21 mouse cellular contexts compared by ENCODE assay signal in genomic region chr16:35034971-35035370, GRCm38 (mm10). TPM values are rescaled to one million over a fixed set of nuclear protein-coding genes. Genes with fewer than 3 reads are reported as not detected.
A peak's percentile ranks its signal among the peaks of the same experiment; 100 is the strongest.
DNase-seq lines count a peak whose midpoint lies in the region; ATAC-seq and TF ChIP-seq lines count a peak whose summit lies in the region.
"Had no signal": no experiment of that assay in that cellular context is flagged by ENCODE, and none has a peak within 500 bp of the region (broad histone marks: within the 10 kb centered on the region; RNA-seq: fewer than 3 reads in every experiment).

No protein-coding gene starts in this region.

- no peak for ATAC-seq in kidney, embryonic 16.5 days (ENCODE audit: low FRiP score, low TSS enrichment)
- ATAC-seq in liver, embryonic 11.5 days (replicated peaks; ENCODE audit: low FRiP score): no peak
- no peak for ATAC-seq in midbrain, embryonic 15.5 days (replicated peaks)
- ATAC-seq: activated CD4-positive, CD25-positive, alpha-beta regulatory T cell, adult 4 months; forebrain, embryonic 14.5 days; Patski had no signal

- H3K27me3 ChIP-seq in heart, embryonic 10.5 days (ENCODE audit: insufficient read depth, poor library complexity, severe bottlenecking): no peaks in the 10 kb centered on the region
- no peaks in the 10 kb centered on the region for H3K27me3 ChIP-seq in kidney, embryonic 16.5 days (ENCODE audit: insufficient read depth, low read length)
- no peaks in the 10 kb centered on the region for H3K27me3 ChIP-seq in liver, adult 2 months (ENCODE audit: control insufficient read depth, insufficient read depth, low read length)
- no peaks in the 10 kb centered on the region for H3K27me3 ChIP-seq in liver, embryonic 11.5 days (replicated peaks; ENCODE audit: control insufficient read depth, insufficient read depth, low read length)
- H3K27me3 ChIP-seq in midbrain, embryonic 15.5 days (replicated peaks): no peaks in the 10 kb centered on the region
- H3K27me3 ChIP-seq: CH12.LX; heart, embryonic 13.5 days; hindbrain, embryonic 15.5 days; Patski had no signal

- no peaks in the 10 kb centered on the region for H3K9me3 ChIP-seq in heart, embryonic 10.5 days
- H3K9me3 ChIP-seq in kidney, embryonic 16.5 days (ENCODE audit: low read length): no peaks in the 10 kb centered on the region
- no peaks in the 10 kb centered on the region for H3K9me3 ChIP-seq in liver, embryonic 11.5 days (ENCODE audit: control insufficient read depth, low read length)
- no peaks in the 10 kb centered on the region for H3K9me3 ChIP-seq in midbrain, embryonic 15.5 days
- H3K9me3 ChIP-seq: forebrain, embryonic 10.5 days; heart, embryonic 13.5 days; hindbrain, embryonic 15.5 days had no signal

- H3K9ac ChIP-seq in kidney, embryonic 16.5 days (replicated peaks; ENCODE audit: low read length): no peak overlapping the region
- no peak overlapping the region for H3K9ac ChIP-seq in liver, adult 2 months (ENCODE audit: low read depth, low read length)
- no peak overlapping the region for H3K9ac ChIP-seq in liver, embryonic 11.5 days (ENCODE audit: low read depth, low read length)
- no peak overlapping the region for H3K9ac ChIP-seq in midbrain, embryonic 15.5 days
- H3K9ac ChIP-seq: heart, embryonic 13.5 days; hindbrain, embryonic 15.5 days had no signal

- no peak for TF ChIP-seq POLR2A in liver, adult 2 months (IDR thresholded peaks at IDR 0.05; ENCODE audit: extremely low read depth, insufficient read depth, low read length)

- 90% methylated on average over 5 of the region's 5 CpGs for WGBS in heart, embryonic 10.5 days
- WGBS in kidney, embryonic 16.5 days: 64% methylated on average over 5 of the region's 5 CpGs
- WGBS in liver, adult 2 months: 76% methylated on average over 5 of the region's 5 CpGs
- WGBS in liver, embryonic 11.5 days: 91% methylated on average over 5 of the region's 5 CpGs
- 93% methylated on average over 5 of the region's 5 CpGs for WGBS in midbrain, embryonic 15.5 days

- no peak overlapping the region for H3K4me3 ChIP-seq in heart, embryonic 10.5 days
- no peak overlapping the region for H3K4me3 ChIP-seq in kidney, embryonic 16.5 days (ENCODE audit: low read length)
- H3K4me3 ChIP-seq in liver, adult 2 months (ENCODE audit: insufficient read depth, low read depth, low read length): no peak overlapping the region
- no peak overlapping the region for H3K4me3 ChIP-seq in liver, embryonic 11.5 days (ENCODE audit: low read depth, low read length)
- H3K4me3 ChIP-seq in midbrain, embryonic 15.5 days: no peak overlapping the region
- H3K4me3 ChIP-seq: erythroblast, embryonic 14.5 days; forebrain, embryonic 10.5 days; heart, embryonic 13.5 days; hindbrain, embryonic 15.5 days had no signal

- no peak overlapping the region for H3K27ac ChIP-seq in heart, embryonic 10.5 days
- no peak overlapping the region for H3K27ac ChIP-seq in kidney, embryonic 16.5 days (ENCODE audit: low read length)
- H3K27ac ChIP-seq in liver, adult 2 months (replicated peaks; ENCODE audit: insufficient read depth, low read depth, low read length): peak overlapping the region; percentile 9; the same call in 1 of the 2 replicates
- H3K27ac ChIP-seq in liver, embryonic 11.5 days (ENCODE audit: low read depth, low read length): no peak overlapping the region
- no peak overlapping the region for H3K27ac ChIP-seq in midbrain, embryonic 15.5 days
- H3K27ac ChIP-seq: forebrain, embryonic 10.5 days; heart, embryonic 13.5 days; hindbrain, embryonic 15.5 days had no signal

- peaks cover 22% of the 10 kb centered on the region; the same call in 1 of the 2 replicates for H3K79me2 ChIP-seq in liver, adult 2 months (ENCODE audit: control insufficient read depth, insufficient read depth, low read length)

- no peak overlapping the region for H3K4me2 ChIP-seq in kidney, embryonic 16.5 days (replicated peaks; ENCODE audit: low read depth, low read length)
- H3K4me2 ChIP-seq in liver, embryonic 11.5 days: no peak overlapping the region
- no peak overlapping the region for H3K4me2 ChIP-seq in midbrain, embryonic 15.5 days
- H3K4me2 ChIP-seq: heart, embryonic 13.5 days; hindbrain, embryonic 15.5 days had no signal

- H3K36me3 ChIP-seq in heart, embryonic 10.5 days: peaks cover 12% of the 10 kb centered on the region
- peaks cover 11% of the 10 kb centered on the region; the same call in 1 of the 2 replicates for H3K36me3 ChIP-seq in kidney, embryonic 16.5 days (ENCODE audit: insufficient read depth, low read length)
- peaks cover 6% of the 10 kb centered on the region; the same call in 1 of the 2 replicates for H3K36me3 ChIP-seq in liver, adult 2 months (ENCODE audit: control insufficient read depth, insufficient read depth, low read length)
- peaks cover 2% of the 10 kb centered on the region; the same call in 1 of the 2 replicates for H3K36me3 ChIP-seq in liver, embryonic 11.5 days (ENCODE audit: control insufficient read depth, insufficient read depth, low read length)
- H3K36me3 ChIP-seq in midbrain, embryonic 15.5 days (replicated peaks): 0 out of 2 replicates have a peak, but pooled peaks cover 3% of the 10 kb centered on the region

- H3K4me1 ChIP-seq in heart, embryonic 10.5 days: peaks cover 10% of the 10 kb centered on the region; the same call in 1 of the 2 replicates
- H3K4me1 ChIP-seq in kidney, embryonic 16.5 days (ENCODE audit: insufficient read depth, low read length): peaks cover 21% of the 10 kb centered on the region
- peaks cover 22% of the 10 kb centered on the region for H3K4me1 ChIP-seq in liver, adult 2 months (ENCODE audit: control insufficient read depth, insufficient read depth, low read length)
- peaks cover 4% of the 10 kb centered on the region; the same call in 1 of the 2 replicates for H3K4me1 ChIP-seq in liver, embryonic 11.5 days (replicated peaks; ENCODE audit: control insufficient read depth, insufficient read depth, low read length)
- peaks cover 6% of the 10 kb centered on the region; the same call in 1 of the 2 replicates for H3K4me1 ChIP-seq in midbrain, embryonic 15.5 days
- H3K4me1 ChIP-seq: hindbrain, embryonic 15.5 days had no signal

- peak; percentile 19 for DNase-seq in heart, adult 11 months
- no peak for DNase-seq in heart, embryonic 10.5 days (ENCODE audit: low spot score)
- peak; percentile 83 for DNase-seq in kidney, adult 9 months
- no peak for DNase-seq in liver, adult 2 months (ENCODE audit: extremely low read depth, low read depth, low spot score)
- no peak for DNase-seq in liver, embryonic 11.5 days (ENCODE audit: low spot score)
- DNase-seq: adrenal gland, postnatal 14 days; cerebellum, adult 11-12 months; cerebellum, adult 9-11 months; cerebellum, postnatal 36 days; gastrocnemius, postnatal 14 days; heart, postnatal 36 days had no signal

- TF ChIP-seq CTCF in liver, adult 2 months (IDR thresholded peaks at IDR 0.05; ENCODE audit: low read depth, low read length): no peak

RNA-seq across cellular contexts. Expression of gene Hacd2, which starts 12.7 kb away (rescaled TPM):
- 67.7 and 101 TPM in 2 replicates for polyA plus RNA-seq in heart, embryonic 10.5 days (2016; fragmentation: Nextera tagmentation; extraction: Ambion mirVana)
- 99.9 and 111 TPM in 2 replicates for polyA plus RNA-seq in kidney, embryonic 16.5 days (2015; fragmentation: Nextera tagmentation; extraction: Ambion mirVana)
- 19.8 and 23.8 TPM in 2 replicates for total RNA-seq in liver, adult 2 months (2014; rRNA removed)
- 70.7 and 88.9 TPM in 2 replicates for polyA plus RNA-seq in liver, adult 2 months (2012; rRNA removed)
- 49.1 and 50.2 TPM in 2 replicates for polyA plus RNA-seq in liver, embryonic 11.5 days (2014; fragmentation: Nextera tagmentation; extraction: Ambion mirVana)
- polyA plus RNA-seq in midbrain, embryonic 15.5 days (2015; fragmentation: Nextera tagmentation; extraction: Ambion mirVana): 42.6 and 50.6 TPM in 2 replicates

Comparison
In these comparisons a context has a peak if more than half of its experiments do, and no peak if none do; other contexts are left out.
1. DNase-seq: peak in heart, adult 11 months (single experiment) and kidney, adult 9 months (single experiment); none in heart, embryonic 10.5 days (single experiment), liver, adult 2 months (single experiment) and liver, embryonic 11.5 days (single experiment).